In genomic region chr7:89382892-89383291, GRCm38 (mm10) we compare ENCODE assay signal across 21 mouse cellular contexts.
"Had no signal": no experiment of that assay in that cellular context is flagged by ENCODE, and none has a peak within 500 bp of the region (broad histone marks: within the 10 kb centered on the region; RNA-seq: fewer than 3 reads in every experiment).

No protein-coding gene starts in this region.

- ATAC-seq: intestine, embryonic 16.5 days; midbrain, embryonic 15.5 days had no signal

- H3K27me3 ChIP-seq: liver, embryonic 13.5 days; midbrain, embryonic 15.5 days; neural tube, embryonic 12.5 days; neural tube, embryonic 15.5 days; stomach, embryonic 15.5 days had no signal

- H3K4me1 ChIP-seq: liver, embryonic 13.5 days; megakaryocyte, embryonic 14.5 days; midbrain, embryonic 15.5 days; neural tube, embryonic 12.5 days; neural tube, embryonic 15.5 days had no signal

- H3K27ac ChIP-seq: liver, embryonic 13.5 days; midbrain, embryonic 10.5 days; midbrain, embryonic 15.5 days; neural tube, embryonic 12.5 days; neural tube, embryonic 15.5 days; stomach, embryonic 15.5 days had no signal

- DNase-seq: kidney, adult 18-20 months; kidney, adult 9 months; kidney, postnatal 14 days; kidney, postnatal 4 days; left cerebral cortex, postnatal 4 days; liver, embryonic 13.5 days; lung, adult 2 months; lung, postnatal 14 days; lung, postnatal 4 days; retina, postnatal 1 day; right cerebral cortex, postnatal 25 days; spleen, adult 18-20 months; thymus, adult 18-20 months; thymus, postnatal 36 days had no signal

- H3K36me3 ChIP-seq: liver, embryonic 13.5 days; midbrain, embryonic 10.5 days; midbrain, embryonic 15.5 days; neural tube, embryonic 12.5 days; neural tube, embryonic 15.5 days; stomach, embryonic 15.5 days had no signal

- H3K9ac ChIP-seq: liver, embryonic 13.5 days; midbrain, embryonic 15.5 days; neural tube, embryonic 12.5 days; neural tube, embryonic 15.5 days; stomach, embryonic 15.5 days had no signal

- H3K9me3 ChIP-seq: liver, embryonic 13.5 days; megakaryocyte, embryonic 14.5 days; midbrain, embryonic 10.5 days; midbrain, embryonic 15.5 days; neural tube, embryonic 12.5 days; neural tube, embryonic 15.5 days; stomach, embryonic 15.5 days had no signal

- H3K4me2 ChIP-seq: liver, embryonic 13.5 days; midbrain, embryonic 15.5 days; neural tube, embryonic 12.5 days; neural tube, embryonic 15.5 days; stomach, embryonic 15.5 days had no signal

- H3K4me3 ChIP-seq: liver, embryonic 13.5 days; megakaryocyte, embryonic 14.5 days; midbrain, embryonic 10.5 days; midbrain, embryonic 15.5 days; neural tube, embryonic 12.5 days; neural tube, embryonic 15.5 days; stomach, embryonic 15.5 days had no signal
